Mouse (Mus musculus) ES-E14 (cell line): ENCODE results near the gene Limd1. TPM values are rescaled to one million over a fixed set of nuclear protein-coding genes. Genes with fewer than 3 reads are reported as not detected.

Experiments used
- DNase-seq: peaks from one replicate; pipeline ENCODE4 v3.0.0-alpha.2; 2013; ENCODE audit warnings: low read depth, low spot score
- H3K27ac ChIP-seq: 2 replicates; pipeline ENCODE4 v1.5.1; 2012; ENCODE audit warnings: low read depth, mild to moderate bottlenecking, low read length, moderate library complexity, mixed read lengths; ENCODE audit not compliant: poor library complexity, insufficient read depth, severe bottlenecking
- H3K36me3 ChIP-seq: 2 replicates; pipeline ENCODE4 v1.6.1; 2012; ENCODE audit warnings: mild to moderate bottlenecking, low read length, moderate library complexity, mixed read lengths; ENCODE audit not compliant: control insufficient read depth, poor library complexity, insufficient read depth, severe bottlenecking
- H3K4me1 ChIP-seq, 2 experiments: fragments of 150-350 bp in 1 of 2; sonication (generic) in 1 of 2; 2 replicates each; pipeline ENCODE4 v1.6.1; 2012; ENCODE audit warnings: low read length in 2 of 2, mild to moderate bottlenecking in 1 of 2, mixed read lengths in 1 of 2; ENCODE audit not compliant: control insufficient read depth in 2 of 2, insufficient read depth in 2 of 2, poor library complexity in 1 of 2
- H3K4me3 ChIP-seq, 2 experiments: fragments of 150-350 bp in 1 of 2; sonication (generic) in 1 of 2; 2 replicates each; pipeline ENCODE4 v1.5.1; 2012; ENCODE audit warnings: low read length in 2 of 2, low read depth in 1 of 2, mild to moderate bottlenecking in 1 of 2, mixed read lengths in 1 of 2; ENCODE audit not compliant: insufficient read depth in 1 of 2, poor library complexity in 1 of 2, severe bottlenecking in 1 of 2
- H3K9ac ChIP-seq: 2 replicates; pipeline ENCODE4 v1.6.1; 2012; ENCODE audit warnings: low read depth, mild to moderate bottlenecking, low read length, mixed read lengths; ENCODE audit not compliant: poor library complexity, insufficient read depth, severe bottlenecking
- H3K9me3 ChIP-seq: fragments of 150-350 bp; sonication (generic); 2 replicates; pipeline ENCODE4 v1.6.1; 2012; ENCODE audit warnings: low read depth, mild to moderate bottlenecking, low read length; ENCODE audit not compliant: control insufficient read depth, insufficient read depth
- CHD2 ChIP-seq: IDR thresholded peaks from 2 replicates; pipeline ENCODE4 v1.6.1; 2014; ENCODE audit warnings: mild to moderate bottlenecking, low read depth, low read length, inconsistent platforms
- HCFC1 ChIP-seq: IDR thresholded peaks from 2 replicates; pipeline ENCODE4 v1.6.1; 2012; ENCODE audit warnings: low read length, inconsistent platforms, borderline replicate concordance; ENCODE audit not compliant: insufficient read depth
- MAFK ChIP-seq: IDR thresholded peaks from 2 replicates; pipeline ENCODE4 v1.6.1; 2014; ENCODE audit warnings: mild to moderate bottlenecking, low read depth, low read length, inconsistent platforms; ENCODE audit not compliant: insufficient read depth
- ZC3H11A ChIP-seq: IDR thresholded peaks from 2 replicates; pipeline ENCODE4 v1.6.1; 2012; ENCODE audit warnings: low read depth, mild to moderate bottlenecking, inconsistent platforms, low read length, borderline replicate concordance
- ZNF384 ChIP-seq: IDR thresholded peaks from 2 replicates; pipeline ENCODE4 v1.6.1; 2012; ENCODE audit warnings: low read depth, low read length, inconsistent platforms
- in situ Hi-C, 2 experiments: fragments of 600-800 bp; cut with MboI; formaldehyde crosslinking; loops; one replicate each; pipeline ENCODE4 v1.15.1; 2025; ENCODE audit warnings: low sequenced_read_pairs in 2 of 2, inconsistent platforms in 1 of 2; ENCODE audit not compliant: unreplicated experiment in 2 of 2
- total RNA-seq: library from RNA; depleted of rRNA; stranded (reverse); fragments of 300-350 nt; gene quantifications from 2 replicates; pipeline ENCODE4 v1.2.3, GENCODE M21; 2012

The Limd1 gene
- total RNA-seq, 1 experiment: 16.2 TPM

GRCm38 (mm10) chr9:123456634-123457602 is 21.6 kb upstream of the Limd1 start:
- no peak for TF ChIP-seq CHD2
- no peak for TF ChIP-seq HCFC1
- TF ChIP-seq ZNF384: no peak
- TF ChIP-seq MAFK: no peak
- no peak for TF ChIP-seq ZC3H11A
- Histone ChIP-seq H3K36me3 (no peaks in the 10 kb centered on the region; the same call in 1 of the 2 replicates), H3K4me1 (peaks cover 0 to 4% of the 10 kb centered on the region in 2 experiments; a peak in 1 of 4 replicates), H3K4me3 (no peak overlapping the region), H3K9ac (no peak overlapping the region), H3K27ac (no peak overlapping the region), H3K9me3 (no peaks in the 10 kb centered on the region)
- in situ Hi-C loops: no loop called here
- DNase-seq: no peak

DNA sequence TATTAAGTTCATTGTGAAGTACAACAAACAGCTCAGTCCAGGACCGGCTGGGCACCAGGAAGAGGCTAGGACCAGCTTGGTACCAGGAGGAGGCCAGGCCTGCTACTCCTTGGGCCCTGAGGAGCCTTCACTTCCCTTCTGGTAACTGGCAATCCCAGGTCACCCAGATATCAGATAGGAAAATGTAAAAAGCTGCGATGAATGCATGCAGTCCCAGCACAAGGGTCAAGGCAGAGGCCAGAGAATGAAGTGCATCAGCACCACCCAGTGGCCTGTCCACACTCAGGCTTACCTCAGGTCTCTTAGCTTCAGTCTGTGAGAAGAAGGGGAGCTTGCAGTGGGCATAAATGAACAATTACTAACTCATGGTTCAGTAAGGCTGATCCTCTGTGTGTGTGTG is 20.9 kb upstream of the Limd1 start:
- TF ChIP-seq ZC3H11A (no peak), CHD2 (no peak), HCFC1 (no peak), MAFK (no peak), ZNF384 (no peak)
- in situ Hi-C loops: no loop called here
- H3K9ac ChIP-seq: no peak overlapping the region
- DNase-seq: no peak
- no peak overlapping the region for H3K27ac ChIP-seq
- no peaks in the 10 kb centered on the region; the same call in 1 of the 2 replicates for H3K36me3 ChIP-seq
- peaks cover 0 to 4% of the 10 kb centered on the region in 2 experiments; a peak in 1 of 4 replicates for H3K4me1 ChIP-seq
- H3K9me3 ChIP-seq: no peaks in the 10 kb centered on the region
- H3K4me3 ChIP-seq: no peak overlapping the region

DNA sequence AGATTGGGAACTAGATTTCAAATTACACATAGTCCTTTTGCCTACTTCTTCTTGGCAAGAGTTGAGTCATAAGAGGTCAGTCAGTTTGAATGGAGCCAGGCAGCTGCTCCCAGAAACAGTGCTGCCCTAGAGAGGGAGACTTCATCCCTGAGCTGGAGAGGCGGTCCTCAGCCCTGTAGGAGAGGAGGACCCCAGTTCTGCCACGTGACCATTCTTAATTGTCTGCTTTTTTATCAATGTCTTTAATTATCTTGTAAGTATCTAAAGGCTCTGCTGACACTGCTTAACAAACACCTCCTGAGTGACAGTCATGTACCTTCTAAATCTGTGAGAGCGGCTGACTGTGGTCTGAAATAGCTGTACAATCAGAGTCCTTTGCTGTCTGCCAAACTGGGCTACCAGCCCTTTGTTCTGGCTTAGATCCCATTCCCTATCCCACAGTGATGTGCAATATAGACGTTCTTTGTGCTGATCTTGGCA is 11.3 kb upstream of the Limd1 start:
- no peak overlapping the region for H3K27ac ChIP-seq
- no peaks in the 10 kb centered on the region for H3K36me3 ChIP-seq
- no peak overlapping the region for H3K4me3 ChIP-seq
- TF ChIP-seq HCFC1 (no peak), MAFK (no peak), CHD2 (no peak), ZC3H11A (no peak), ZNF384 (no peak)
- no peak overlapping the region for H3K9ac ChIP-seq
- no peaks in the 10 kb centered on the region for H3K4me1 ChIP-seq
- in situ Hi-C loops: no loop called here
- DNase-seq: no peak
- H3K9me3 ChIP-seq: no peaks in the 10 kb centered on the region

- no peak for DNase-seq
- H3K4me3 ChIP-seq: no peak overlapping the region
- H3K36me3 ChIP-seq: no peaks in the 10 kb centered on the region
- no peaks in the 10 kb centered on the region for H3K9me3 ChIP-seq
- no peak overlapping the region for H3K27ac ChIP-seq
- in situ Hi-C loops: no loop called here
- TF ChIP-seq ZNF384 (no peak), HCFC1 (no peak), ZC3H11A (no peak), CHD2 (no peak), MAFK (no peak)
- H3K9ac ChIP-seq: no peak overlapping the region
- no peaks in the 10 kb centered on the region for H3K4me1 ChIP-seq
Observed at GRCm38 (mm10) chr9:123468406-123469085, 10.0 kb upstream of the Limd1 start.
